Mouse (Mus musculus) erythroblast, embryonic 14.5 days (primary cell): ENCODE measurements around the gene Myo1a.

Experiments used
- GATA1 ChIP-seq: IDR thresholded peaks from 2 replicates; pipeline ENCODE4 v1.6.1; 2012; ENCODE audit warnings: low read length, inconsistent platforms, mixed read lengths
- TAL1 ChIP-seq: IDR thresholded peaks from 3 replicates; pipeline ENCODE4 v1.6.1; 2012; ENCODE audit warnings: low read length, inconsistent platforms, mixed read lengths

DNA sequence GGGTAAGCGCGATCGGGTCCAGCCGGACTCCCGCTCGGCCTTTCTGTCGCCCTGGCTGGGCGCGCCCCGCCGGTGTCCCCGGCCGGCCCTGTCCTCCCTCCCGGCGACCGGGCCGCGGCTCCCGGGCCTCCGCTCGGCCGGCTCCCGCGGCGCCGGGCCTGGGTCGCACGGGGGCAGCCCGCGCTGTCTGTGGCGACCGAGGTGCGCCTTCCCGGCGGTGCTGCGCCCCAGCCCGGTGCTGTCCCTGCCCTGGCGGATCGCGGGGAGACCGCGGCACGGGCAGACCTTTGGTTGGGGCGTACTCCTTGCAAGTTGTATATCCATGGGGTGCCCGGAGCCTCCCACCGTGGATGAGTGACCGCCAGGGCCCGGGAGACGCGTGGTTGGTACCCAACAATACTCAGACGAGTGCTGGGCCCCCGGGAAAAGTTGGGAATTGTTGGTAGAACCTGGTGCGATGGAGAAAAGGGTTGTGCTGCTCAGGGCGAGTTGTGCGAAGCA is 34.7 kb downstream of the Myo1a start:
- TF ChIP-seq GATA1 (no peak), TAL1 (no peak)
